Mouse (Mus musculus) adrenal gland (tissue): ENCODE results near the gene N4bp2l1.
"Not testable (repeated sequence)": the region's sequence is repeated elsewhere in the genome, so short reads cannot be mapped to it uniquely, and the experiment has no call there.

Source experiments
- intact Hi-C: fragments of 180-260 bp; cut with DNase I; formaldehyde crosslinking; loops from one replicate; pipeline ENCODE4 v1.15.1; 2025
- long read RNA-seq, 2 experiments: library from polyadenylated mRNA; unstranded; transcript quantifications; one replicate each; pipeline ENCODE4 v2.0.0; 2020; ENCODE audit warnings: borderline replicate concordance in 1 of 2; ENCODE audit not compliant: insufficient replicate concordance in 1 of 2

N4bp2l1 gene
- long read RNA-seq, experiment 1, transcript N4bp2l1-201 (5 exons, 1,905 nt), result major isoform, 16 of 22 reads
- long read RNA-seq, experiment 1, partial matches to known transcripts, result 0 of 22 reads
- long read RNA-seq, experiment 1, other reads (novel, unspliced or antisense), result 4 of 22 reads
- long read RNA-seq, experiment 2, transcript N4bp2l1-201 (5 exons, 1,905 nt), result major isoform, 28 of 40 reads
- long read RNA-seq, experiment 2, partial matches to known transcripts, result 2 of 40 reads
- long read RNA-seq, experiment 2, other reads (novel, unspliced or antisense), result 7 of 40 reads

GRCm38 (mm10) chr5:150597088-150597487, at the start of gene N4bp2l1:
Gene N4bp2l1 (minus strand): TSS chr5:150597188.
- intact Hi-C loops, result no loop called here

- intact Hi-C loops, result no loop called here
These were observed 47.9 kb upstream of the N4bp2l1 start for GRCm38 (mm10) chr5:150644926-150645325.

GRCm38 (mm10) chr5:150643390-150643789, 46.4 kb upstream of the N4bp2l1 start:
- intact Hi-C loops, result not testable (repeated sequence)

- intact Hi-C loops, result no loop called here
These were observed 44.5 kb upstream of the N4bp2l1 start for GRCm38 (mm10) chr5:150641440-150641839.

- intact Hi-C loops, result no loop called here
These were observed 32.7 kb upstream of the N4bp2l1 start for GRCm38 (mm10) chr5:150629692-150630091.

- intact Hi-C loops, result no loop called here
These were observed 32.3 kb upstream of the N4bp2l1 start for GRCm38 (mm10) chr5:150629272-150629671.

- intact Hi-C loops, result no loop called here
These were observed 28.5 kb upstream of the N4bp2l1 start for GRCm38 (mm10) chr5:150625528-150625927.

GRCm38 (mm10) chr5:150622792-150623191, 25.8 kb upstream of the N4bp2l1 start:
- intact Hi-C loops, result no loop called here

GRCm38 (mm10) chr5:150621592-150621991, 24.6 kb upstream of the N4bp2l1 start:
- intact Hi-C loops, result no loop called here

- intact Hi-C loops, result no loop called here
These were observed 23.7 kb upstream of the N4bp2l1 start for GRCm38 (mm10) chr5:150620588-150621135.

- intact Hi-C loops, result no loop called here
These were observed 21.8 kb upstream of the N4bp2l1 start for GRCm38 (mm10) chr5:150618599-150619355.

GRCm38 (mm10) chr5:150616731-150617130, 19.7 kb upstream of the N4bp2l1 start:
- intact Hi-C loops, result no loop called here

- intact Hi-C loops, result no loop called here
These were observed 19.2 kb upstream of the N4bp2l1 start for GRCm38 (mm10) chr5:150616216-150616615.

- intact Hi-C loops, result no loop called here
These were observed 17.1 kb upstream of the N4bp2l1 start for GRCm38 (mm10) chr5:150614054-150614453.

- intact Hi-C loops, result no loop called here
These were observed 14.7 kb upstream of the N4bp2l1 start for GRCm38 (mm10) chr5:150611697-150612096.

- intact Hi-C loops, result no loop called here
These were observed 14.1 kb upstream of the N4bp2l1 start for GRCm38 (mm10) chr5:150611136-150611535.

- intact Hi-C loops, result no loop called here
These were observed 10.6 kb upstream of the N4bp2l1 start for GRCm38 (mm10) chr5:150607631-150608030.

GRCm38 (mm10) chr5:150606131-150606530, 9.1 kb upstream of the N4bp2l1 start:
- intact Hi-C loops, result no loop called here

GRCm38 (mm10) chr5:150601441-150602230, 4.6 kb upstream of the N4bp2l1 start:
- intact Hi-C loops, result no loop called here

GRCm38 (mm10) chr5:150600554-150601440, 3.8 kb upstream of the N4bp2l1 start:
- intact Hi-C loops, result no loop called here
